Mouse (Mus musculus) right cerebral cortex, adult 18-20 months (tissue): ENCODE measurements around the gene Men1.

Experiments
- DNase-seq: peaks from one replicate; pipeline ENCODE4 v3.0.0; 2022; ENCODE audit warnings: mixed read lengths

Gene Men1

DNA sequence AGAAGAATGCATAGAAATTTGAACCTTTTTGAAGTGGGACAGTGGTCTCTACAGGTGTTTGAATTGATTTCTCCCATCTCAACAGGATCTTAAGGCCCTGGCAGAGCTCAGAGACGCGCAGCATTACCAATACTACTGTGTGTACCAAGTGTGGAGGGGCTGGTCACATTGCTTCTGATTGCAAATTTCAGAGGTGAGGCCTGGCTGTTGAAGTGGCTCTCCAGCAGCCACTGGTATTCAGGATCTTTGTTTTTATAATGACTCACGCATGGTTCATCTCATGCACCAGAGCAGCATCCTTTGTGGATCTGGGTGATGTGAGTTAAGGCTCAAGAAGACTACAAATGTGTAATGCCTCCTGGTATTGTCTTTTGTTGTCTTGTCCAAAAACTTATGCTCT is 37.7 kb downstream of the Men1 start:
- DNase-seq, result no peak

GRCm38 (mm10) chr19:6373539-6374400 is 39.0 kb downstream of the Men1 start:
- DNase-seq, result peak; percentile 67

DNA sequence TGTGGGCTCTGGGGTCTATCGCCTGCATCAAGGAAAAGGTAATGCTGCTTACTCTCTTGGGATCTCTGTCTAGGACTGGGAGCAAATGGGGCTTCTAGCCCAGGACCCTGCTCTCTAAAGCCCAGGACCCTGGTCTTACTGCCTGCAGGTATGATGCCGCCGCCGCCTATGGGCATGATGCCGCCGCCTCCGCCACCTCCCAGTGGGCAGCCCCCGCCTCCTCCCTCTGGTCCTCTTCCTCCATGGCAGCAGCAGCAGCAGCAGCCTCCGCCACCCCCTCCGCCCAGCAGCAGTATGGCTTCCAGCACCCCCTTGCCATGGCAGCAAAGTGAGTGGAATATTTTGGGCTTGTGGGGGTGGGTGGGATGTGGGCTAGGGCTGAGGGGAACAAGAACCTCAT is 39.8 kb downstream of the Men1 start:
- no peak for DNase-seq

DNA sequence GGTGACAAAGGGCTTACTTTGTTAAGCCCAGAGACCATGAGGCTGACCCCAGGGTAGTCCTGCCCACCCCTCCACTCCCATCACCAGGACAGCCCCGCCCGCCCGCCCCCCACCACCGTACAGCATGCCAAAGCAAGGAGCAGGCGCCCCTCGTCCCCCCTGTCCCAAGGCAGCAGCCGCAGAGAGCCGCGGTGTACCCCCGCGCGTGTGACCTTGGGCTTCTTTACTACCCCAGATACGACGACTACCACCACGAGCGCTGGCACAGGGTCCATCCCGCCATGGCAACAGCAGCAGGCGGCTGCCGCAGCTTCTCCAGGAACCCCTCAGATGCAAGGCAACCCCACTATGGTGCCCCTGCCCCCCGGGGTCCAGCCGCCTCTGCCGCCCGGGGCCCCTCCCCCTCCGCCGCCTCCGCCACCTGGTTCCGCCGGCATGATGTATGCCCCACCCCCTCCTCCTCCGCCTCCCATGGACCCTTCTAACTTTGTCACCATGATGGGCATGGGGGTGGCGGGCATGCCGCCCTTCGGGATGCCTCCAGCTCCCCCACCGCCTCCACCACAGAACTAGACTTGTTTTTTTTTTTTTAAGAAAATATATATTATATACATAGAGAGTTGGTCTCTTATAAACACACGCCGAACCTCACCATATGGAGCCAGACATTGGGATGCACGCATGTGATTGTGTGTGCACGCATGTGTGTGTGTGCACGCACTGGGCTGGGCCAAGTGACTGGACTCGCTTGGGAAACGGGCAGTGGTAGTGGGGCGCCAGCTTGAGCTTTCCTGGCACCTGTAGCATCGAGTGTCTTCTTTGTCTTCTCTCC is 40.9 kb downstream of the Men1 start:
- no peak for DNase-seq

GRCm38 (mm10) chr19:6376255-6376564 is 41.4 kb downstream of the Men1 start:
- DNase-seq, result no peak

DNA sequence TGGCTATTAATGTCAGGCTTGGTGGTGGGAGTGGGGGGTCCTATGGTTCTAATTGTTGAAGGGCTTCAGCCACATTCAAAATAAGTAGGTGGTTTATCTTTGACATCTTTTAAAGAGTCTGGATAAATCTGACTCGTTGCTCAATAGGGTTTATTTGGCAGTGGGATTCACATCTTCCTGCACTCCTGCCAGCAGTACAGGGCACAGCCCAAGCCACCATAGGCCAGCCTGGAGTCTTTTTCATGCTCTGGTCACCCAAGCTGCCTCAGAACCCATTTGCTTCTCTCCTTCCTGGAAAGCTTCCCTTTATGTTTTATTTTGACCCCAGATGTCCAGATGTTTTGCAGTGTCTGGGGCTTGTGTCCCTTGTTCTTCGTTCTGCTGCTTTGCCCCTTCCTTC is 41.9 kb downstream of the Men1 start:
- DNase-seq, result no peak

- DNase-seq, result no peak
These were observed 42.7 kb downstream of the Men1 start for GRCm38 (mm10) chr19:6377327-6378040.

GRCm38 (mm10) chr19:6380411-6381166 is 45.8 kb downstream of the Men1 start:
- no peak for DNase-seq

- no peak for DNase-seq
These were observed 46.5 kb downstream of the Men1 start for GRCm38 (mm10) chr19:6381238-6381637.

DNA sequence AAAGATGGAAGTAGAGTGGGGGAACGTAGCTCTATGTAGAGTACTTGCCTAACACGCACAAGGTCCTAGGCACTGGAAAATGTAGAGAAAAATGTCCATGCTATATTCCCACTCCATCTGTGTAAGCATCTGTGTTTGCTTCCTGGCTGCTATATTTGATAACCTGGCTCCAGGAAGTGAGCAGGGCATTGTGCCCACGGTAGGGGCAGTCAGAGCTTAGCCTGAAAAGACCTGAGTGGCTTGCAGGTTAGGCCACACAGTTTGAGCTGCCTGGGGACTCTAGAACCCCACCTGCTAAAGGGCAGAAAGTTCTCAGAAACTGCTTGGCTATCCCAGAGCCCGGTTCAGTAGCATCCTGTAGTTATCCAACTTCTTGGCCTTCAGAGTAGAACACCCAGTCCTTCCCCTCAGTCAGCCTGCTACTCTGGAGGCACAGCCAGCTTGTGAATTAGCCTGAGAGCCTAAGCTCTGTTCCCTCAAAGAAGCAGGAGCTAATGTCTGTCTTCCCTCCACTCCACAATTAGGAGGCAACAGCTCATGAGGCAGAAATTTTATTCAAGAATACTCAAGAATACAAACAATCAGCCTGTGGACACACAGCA is 47.6 kb downstream of the Men1 start:
- DNase-seq, result no peak

DNA sequence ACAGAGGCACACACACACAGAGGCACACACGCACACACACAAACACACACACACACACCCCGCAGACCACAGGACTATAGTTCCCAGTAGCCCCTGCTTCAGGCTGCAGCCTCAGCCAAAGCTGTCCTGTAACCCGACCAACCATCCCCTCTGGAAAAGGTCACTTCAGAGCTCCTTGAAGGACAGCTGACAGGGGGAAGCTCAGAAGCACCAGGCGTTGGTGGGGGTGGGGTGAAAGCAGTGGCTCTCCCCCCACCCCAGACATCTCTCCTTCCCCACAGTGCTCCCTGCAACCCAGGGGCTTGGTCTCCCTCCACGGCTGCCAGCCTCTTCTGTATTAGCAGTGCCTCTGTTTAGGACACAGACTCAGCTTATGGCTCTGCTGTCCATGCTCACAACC is 48.7 kb downstream of the Men1 start:
- no peak for DNase-seq

DNA sequence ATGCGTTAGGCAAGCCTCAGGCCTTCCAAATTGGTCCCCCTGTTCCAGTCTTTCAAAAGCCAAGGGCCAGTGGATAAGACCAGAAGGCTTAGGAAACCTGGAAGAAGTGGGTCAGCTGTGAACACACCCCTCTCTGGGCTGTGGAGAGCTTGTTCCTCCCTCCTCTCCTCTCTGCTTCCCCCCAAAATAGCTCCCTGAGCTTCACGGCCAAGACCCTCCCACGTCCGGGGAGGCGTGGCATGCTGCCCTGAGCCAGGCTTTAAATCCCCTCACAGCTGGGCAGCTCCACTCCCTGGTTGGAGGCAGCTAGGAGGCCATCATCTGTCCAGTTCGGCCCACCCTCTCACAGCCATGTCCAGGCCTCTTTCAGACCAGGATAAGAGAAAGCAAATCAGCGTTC is 49.3 kb downstream of the Men1 start, which contains the start of gene Pygm:
Gene Pygm (plus strand): TSS at position 272 of the 400 bp plus-strand sequence.
- DNase-seq, result peak; percentile 66

DNA sequence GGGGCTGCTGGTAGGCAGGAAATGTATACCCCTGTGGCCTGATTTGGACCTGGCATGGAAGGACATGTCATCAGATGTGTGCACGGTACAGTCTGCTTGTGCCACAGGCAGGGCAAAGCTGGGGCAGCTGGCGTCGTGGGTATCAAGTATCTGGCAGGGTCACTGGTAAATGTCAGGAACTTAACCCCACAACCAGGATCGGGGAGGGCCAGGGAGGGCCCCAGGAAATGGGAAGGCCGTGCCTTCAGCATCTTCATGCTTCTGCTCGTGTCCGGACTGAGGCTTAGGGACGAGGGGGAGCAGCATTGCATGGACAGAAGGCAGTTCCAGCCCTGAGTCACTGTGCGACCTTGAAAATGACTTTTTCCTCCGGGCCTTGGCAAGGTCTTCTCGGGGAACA is 50.2 kb downstream of the Men1 start:
- no peak for DNase-seq

DNA sequence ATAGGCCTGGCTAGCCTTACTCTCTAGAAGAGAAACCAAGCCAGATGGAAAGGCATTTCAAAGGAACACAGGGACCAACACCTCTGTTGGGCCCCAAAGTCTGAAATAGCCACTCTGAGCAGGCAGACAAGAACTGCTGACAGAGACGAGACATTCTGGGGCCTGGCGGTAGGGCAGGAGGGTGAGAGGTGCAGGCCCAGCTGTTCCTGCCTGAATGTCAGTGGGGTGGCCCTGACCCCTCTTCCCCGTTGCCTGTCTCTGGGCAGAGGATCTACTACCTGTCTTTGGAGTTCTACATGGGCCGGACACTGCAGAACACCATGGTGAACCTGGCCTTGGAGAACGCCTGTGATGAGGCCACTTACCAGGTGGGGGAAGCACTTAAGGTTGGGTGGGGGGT is 50.6 kb downstream of the Men1 start:
- no peak for DNase-seq

DNA sequence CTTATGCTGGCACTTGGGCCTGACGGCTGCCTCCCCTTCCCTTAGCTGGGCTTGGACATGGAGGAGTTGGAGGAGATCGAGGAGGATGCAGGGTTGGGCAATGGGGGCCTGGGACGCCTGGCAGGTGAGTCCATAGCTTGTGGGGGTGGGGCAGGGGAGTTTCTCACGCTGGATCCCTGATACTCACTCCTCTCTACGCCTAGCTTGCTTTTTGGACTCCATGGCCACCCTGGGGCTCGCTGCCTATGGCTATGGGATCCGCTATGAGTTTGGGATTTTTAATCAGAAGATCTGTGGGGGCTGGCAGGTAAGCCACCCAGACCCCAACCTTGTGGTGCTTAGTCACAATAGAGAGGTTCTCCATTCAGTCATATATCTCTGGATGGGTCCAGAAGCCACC is 51.0 kb downstream of the Men1 start:
- DNase-seq, result no peak

GRCm38 (mm10) chr19:6386234-6386633 is 51.5 kb downstream of the Men1 start:
- no peak for DNase-seq

- DNase-seq, result no peak
These were observed 53.2 kb downstream of the Men1 start for GRCm38 (mm10) chr19:6388006-6388405.

DNA sequence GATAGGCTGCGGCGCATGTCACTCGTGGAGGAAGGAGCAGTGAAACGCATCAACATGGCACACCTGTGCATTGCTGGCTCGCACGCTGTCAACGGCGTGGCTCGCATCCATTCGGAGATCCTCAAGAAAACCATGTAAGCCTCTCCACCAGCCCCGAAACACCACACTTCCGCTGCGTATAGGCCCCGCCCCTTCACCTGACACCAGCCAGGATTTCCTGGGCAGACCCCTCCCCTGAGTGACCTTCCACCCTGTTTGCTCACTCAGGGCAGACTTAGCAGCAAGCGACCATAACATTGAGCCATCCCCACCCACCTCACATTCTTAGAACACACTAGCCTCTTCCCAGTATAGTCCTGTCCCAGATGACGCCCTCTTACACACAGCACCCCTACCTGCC is 55.0 kb downstream of the Men1 start:
- DNase-seq, result no peak

- DNase-seq, result no peak
These were observed 55.5 kb downstream of the Men1 start for GRCm38 (mm10) chr19:6390251-6390650.
